Mouse (Mus musculus): Measurements from ENCODE around the gene Hist1h2af. TPM values are rescaled to one million over a fixed set of nuclear protein-coding genes. Genes with fewer than 3 reads are reported as not detected.

Gene Hist1h2af
- total and polyA plus RNA-seq, 3 experiments = 530 to 1,681 (median 1,417) TPM

DNA sequence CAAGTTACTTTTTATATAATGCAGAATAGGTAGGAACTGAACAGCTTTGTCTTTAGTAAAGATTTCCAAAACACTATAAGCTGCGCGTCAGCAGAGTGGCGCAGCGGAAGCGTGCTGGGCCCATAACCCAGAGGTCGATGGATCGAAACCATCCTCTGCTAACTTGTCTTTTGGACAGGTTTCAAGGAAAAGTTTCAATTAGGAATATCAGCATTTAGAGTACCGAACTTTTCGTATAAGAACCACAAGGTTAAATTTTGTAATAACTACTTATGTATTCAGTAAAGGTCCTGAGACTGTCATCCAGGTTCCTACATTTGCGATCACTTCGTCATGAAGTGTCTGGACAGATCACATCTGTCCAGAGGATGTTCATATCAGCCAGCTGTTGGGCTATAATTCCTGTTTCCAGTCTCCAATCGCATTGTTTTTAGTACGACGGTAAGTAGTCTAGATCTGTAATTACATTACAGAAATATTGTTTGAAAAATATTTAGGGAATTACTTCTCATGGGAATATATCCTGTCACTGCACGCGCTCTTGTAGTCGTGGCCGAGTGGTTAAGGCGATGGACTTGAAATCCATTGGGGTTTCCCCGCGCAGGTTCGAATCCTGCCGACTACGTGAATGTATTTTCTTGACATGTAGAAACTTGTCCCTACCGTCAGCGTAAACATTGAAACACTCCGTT, 16.0 kb upstream of the Hist1h2af start:
- H3K36me3 ChIP-seq (replicated peaks) = no peaks in the 10 kb centered on the region
- no peaks in the 10 kb centered on the region for H3K27me3 ChIP-seq (ENCODE audit: insufficient read depth, low read length)
- H3K4me1 ChIP-seq (ENCODE audit: insufficient read depth, low read depth, low read length) = peaks cover 37% of the 10 kb centered on the region
- DNase-seq (ENCODE audit: low spot score) (no peak), ATAC-seq (ENCODE audit: extremely low read depth, insufficient number of reproducible peaks, low FRiP score, poor library complexity, severe bottlenecking) (no peak)
- no peak for TF ChIP-seq GATA1 (IDR thresholded peaks at IDR 0.05; ENCODE audit: borderline replicate concordance, low read length)
- no peaks in the 10 kb centered on the region for H3K9me3 ChIP-seq (replicated peaks)
- H3K4me3 ChIP-seq (ENCODE audit: low read depth, low read length) = peak overlapping the region; percentile 67

DNA sequence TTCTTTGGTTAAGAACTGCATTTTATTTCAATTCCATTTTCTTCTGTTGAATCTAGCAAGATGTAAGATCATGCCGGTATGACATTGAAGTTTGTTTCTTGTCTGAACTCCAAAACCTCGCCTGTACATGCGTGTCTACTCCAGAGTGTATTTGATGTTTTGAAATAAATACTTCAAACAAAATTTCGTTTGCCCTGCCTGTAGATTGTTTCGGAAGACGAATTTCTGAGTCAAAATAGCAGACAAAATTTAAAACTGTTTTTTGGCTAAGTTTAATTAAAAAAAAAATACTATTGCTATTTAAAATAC, 15.5 kb upstream of the Hist1h2af start:
- Histone ChIP-seq H3K36me3 (replicated peaks) (no peaks in the 10 kb centered on the region), H3K9me3 (replicated peaks) (no peaks in the 10 kb centered on the region), H3K4me1 (ENCODE audit: insufficient read depth, low read depth, low read length) (peaks cover 38% of the 10 kb centered on the region), H3K4me3 (ENCODE audit: low read depth, low read length) (peak overlapping the region; percentile 67), H3K27me3 (ENCODE audit: insufficient read depth, low read length) (no peaks in the 10 kb centered on the region)
- DNase-seq (ENCODE audit: low spot score) (no peak), ATAC-seq (ENCODE audit: extremely low read depth, insufficient number of reproducible peaks, low FRiP score, poor library complexity, severe bottlenecking) (no peak)
- TF ChIP-seq POLR2AphosphoS5 (IDR thresholded peaks at IDR 0.05; ENCODE audit: insufficient replicate concordance, low read depth, low read length) (no peak), GATA2 (IDR thresholded peaks at IDR 0.05; ENCODE audit: borderline replicate concordance, low read depth, low read length) (no peak), CTCF (IDR thresholded peaks at IDR 0.05; ENCODE audit: low read depth, low read length) (no peak), GATA1 (IDR thresholded peaks at IDR 0.05; ENCODE audit: borderline replicate concordance, low read length) (no peak), TAL1 (conservative IDR thresholded peaks at IDR 0.05; ENCODE audit: low read depth, low read length) (no peak)

DNA sequence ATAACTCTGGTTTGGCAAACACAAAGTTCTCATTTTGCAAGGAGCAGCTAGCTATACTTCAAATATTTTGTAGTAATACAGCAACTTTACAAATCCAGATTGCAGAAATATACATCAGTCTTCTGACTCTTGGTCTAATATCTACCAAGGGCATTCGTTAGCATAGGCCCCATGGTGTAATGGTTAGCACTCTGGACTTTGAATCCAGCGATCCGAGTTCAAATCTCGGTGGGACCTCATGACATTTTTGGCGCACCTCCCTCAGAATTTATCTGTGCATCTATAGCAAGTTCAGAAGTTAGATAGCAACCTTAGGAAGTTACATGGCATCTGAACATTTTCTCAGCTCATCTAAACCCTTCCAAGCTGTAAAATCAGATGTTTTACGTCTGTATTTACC, 14.8 kb upstream of the Hist1h2af start:
- peak overlapping the region; percentile 67 for H3K4me3 ChIP-seq (ENCODE audit: low read depth, low read length)
- H3K36me3 ChIP-seq (replicated peaks) = no peaks in the 10 kb centered on the region
- ATAC-seq (ENCODE audit: extremely low read depth, insufficient number of reproducible peaks, low FRiP score, poor library complexity, severe bottlenecking) (peak; percentile 3; the same call in 1 of the 2 replicates), DNase-seq (ENCODE audit: low spot score) (no peak)
- H3K4me1 ChIP-seq (ENCODE audit: insufficient read depth, low read depth, low read length) = peaks cover 38% of the 10 kb centered on the region
- no peaks in the 10 kb centered on the region for H3K9me3 ChIP-seq (replicated peaks)
- no peaks in the 10 kb centered on the region for H3K27me3 ChIP-seq (ENCODE audit: insufficient read depth, low read length)
- TF ChIP-seq GATA2 (IDR thresholded peaks at IDR 0.05; ENCODE audit: borderline replicate concordance, low read depth, low read length) (no peak), TAL1 (conservative IDR thresholded peaks at IDR 0.05; ENCODE audit: low read depth, low read length) (no peak), GATA1 (IDR thresholded peaks at IDR 0.05; ENCODE audit: borderline replicate concordance, low read length) (no peak), POLR2AphosphoS5 (IDR thresholded peaks at IDR 0.05; ENCODE audit: insufficient replicate concordance, low read depth, low read length) (no peak), CTCF (IDR thresholded peaks at IDR 0.05; ENCODE audit: low read depth, low read length) (no peak)

DNA sequence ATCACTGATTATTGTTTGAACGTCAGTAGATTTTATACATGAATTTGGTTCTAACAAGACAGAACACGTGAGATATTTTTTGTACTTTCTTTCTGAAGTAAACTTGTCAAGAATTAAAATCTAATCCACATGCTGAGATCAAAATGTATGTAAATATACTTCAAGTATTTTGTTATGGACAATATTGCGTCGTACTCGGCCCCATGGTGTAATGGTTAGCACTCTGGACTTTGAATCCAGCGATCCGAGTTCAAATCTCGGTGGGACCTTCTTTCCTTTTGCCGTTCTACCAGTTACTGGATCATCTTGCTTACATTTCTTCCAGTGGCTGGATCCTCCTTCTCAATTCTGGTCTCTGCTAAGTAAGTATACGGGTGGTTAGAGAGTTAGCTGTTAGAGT, 14.3 kb upstream of the Hist1h2af start:
- DNase-seq (ENCODE audit: low spot score) = no peak
- TF ChIP-seq CTCF (IDR thresholded peaks at IDR 0.05; ENCODE audit: low read depth, low read length) (no peak), GATA2 (IDR thresholded peaks at IDR 0.05; ENCODE audit: borderline replicate concordance, low read depth, low read length) (no peak), TAL1 (conservative IDR thresholded peaks at IDR 0.05; ENCODE audit: low read depth, low read length) (no peak), GATA1 (IDR thresholded peaks at IDR 0.05; ENCODE audit: borderline replicate concordance, low read length) (no peak), POLR2AphosphoS5 (IDR thresholded peaks at IDR 0.05; ENCODE audit: insufficient replicate concordance, low read depth, low read length) (no peak)
- no peaks in the 10 kb centered on the region for H3K27me3 ChIP-seq (ENCODE audit: insufficient read depth, low read length)
- H3K4me1 ChIP-seq (ENCODE audit: insufficient read depth, low read depth, low read length) = peaks cover 40% of the 10 kb centered on the region
- H3K9me3 ChIP-seq (replicated peaks) = no peaks in the 10 kb centered on the region
- no peaks in the 10 kb centered on the region for H3K36me3 ChIP-seq (replicated peaks)
- peak overlapping the region; percentile 45; the same call in 1 of the 2 replicates for H3K4me3 ChIP-seq (ENCODE audit: low read depth, low read length)
- 0 out of 2 replicates have a peak, but pooled peaks have one; percentile 22 for ATAC-seq (ENCODE audit: extremely low read depth, insufficient number of reproducible peaks, low FRiP score, poor library complexity, severe bottlenecking)

DNA sequence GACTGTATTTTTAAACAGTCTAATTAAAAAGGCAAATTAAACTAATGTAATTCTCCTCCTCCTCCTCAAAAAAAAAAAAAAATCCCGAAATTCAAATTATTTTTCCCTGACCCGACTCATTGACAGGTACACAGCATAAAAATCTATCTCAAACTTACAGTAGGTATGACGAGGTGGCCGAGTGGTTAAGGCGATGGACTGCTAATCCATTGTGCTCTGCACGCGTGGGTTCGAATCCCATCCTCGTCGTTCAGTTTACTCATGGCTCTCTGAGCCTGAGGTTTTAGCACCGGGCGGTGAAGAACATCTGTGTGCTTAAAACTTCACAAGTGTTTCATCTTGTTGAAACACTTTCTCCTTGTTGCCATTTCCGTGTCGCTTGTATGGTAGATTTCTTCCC, 12.0 kb upstream of the Hist1h2af start:
- ATAC-seq (ENCODE audit: extremely low read depth, insufficient number of reproducible peaks, low FRiP score, poor library complexity, severe bottlenecking) (no peak), DNase-seq (ENCODE audit: low spot score) (no peak)
- Histone ChIP-seq H3K9me3 (replicated peaks) (no peaks in the 10 kb centered on the region), H3K27me3 (ENCODE audit: insufficient read depth, low read length) (no peaks in the 10 kb centered on the region), H3K4me3 (ENCODE audit: low read depth, low read length) (peak overlapping the region; percentile 14; the same call in 1 of the 2 replicates), H3K36me3 (replicated peaks) (no peaks in the 10 kb centered on the region), H3K4me1 (ENCODE audit: insufficient read depth, low read depth, low read length) (peaks cover 54% of the 10 kb centered on the region)
- TF ChIP-seq POLR2AphosphoS5 (IDR thresholded peaks at IDR 0.05; ENCODE audit: insufficient replicate concordance, low read depth, low read length) = no peak
- no peak for TF ChIP-seq TAL1 (conservative IDR thresholded peaks at IDR 0.05; ENCODE audit: low read depth, low read length)
- TF ChIP-seq GATA2 (IDR thresholded peaks at IDR 0.05; ENCODE audit: borderline replicate concordance, low read depth, low read length) = no peak
- TF ChIP-seq GATA1 (IDR thresholded peaks at IDR 0.05; ENCODE audit: borderline replicate concordance, low read length) = no peak
- no peak for TF ChIP-seq CTCF (IDR thresholded peaks at IDR 0.05; ENCODE audit: low read depth, low read length)

DNA sequence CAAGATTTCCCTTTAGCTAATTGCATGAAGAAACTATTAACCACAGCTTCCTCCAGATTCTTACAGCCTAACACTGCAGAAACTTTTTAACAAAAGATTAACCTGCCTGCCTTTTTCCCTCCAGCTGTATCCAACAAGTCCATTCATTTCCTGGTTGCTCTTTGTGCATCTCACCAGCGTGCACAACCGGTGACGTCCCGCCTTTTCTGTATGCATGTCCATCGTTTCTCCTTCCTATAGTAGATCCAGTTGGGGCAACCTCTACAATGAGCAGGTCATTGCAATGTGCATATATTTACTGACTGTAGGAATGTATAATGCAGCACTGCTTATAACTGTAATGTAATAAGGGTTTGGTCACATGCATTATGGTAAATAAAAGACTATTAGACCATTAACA, 9.7 kb upstream of the Hist1h2af start:
- ATAC-seq (ENCODE audit: extremely low read depth, insufficient number of reproducible peaks, low FRiP score, poor library complexity, severe bottlenecking) (no peak), DNase-seq (ENCODE audit: low spot score) (no peak)
- peaks cover 61% of the 10 kb centered on the region for H3K4me1 ChIP-seq (ENCODE audit: insufficient read depth, low read depth, low read length)
- H3K9me3 ChIP-seq (replicated peaks) = no peaks in the 10 kb centered on the region
- no peak for TF ChIP-seq GATA2 (IDR thresholded peaks at IDR 0.05; ENCODE audit: borderline replicate concordance, low read depth, low read length)
- TF ChIP-seq GATA1 (IDR thresholded peaks at IDR 0.05; ENCODE audit: borderline replicate concordance, low read length) = no peak
- TF ChIP-seq TAL1 (conservative IDR thresholded peaks at IDR 0.05; ENCODE audit: low read depth, low read length) = no peak
- TF ChIP-seq CTCF (IDR thresholded peaks at IDR 0.05; ENCODE audit: low read depth, low read length) = no peak
- no peak for TF ChIP-seq POLR2AphosphoS5 (IDR thresholded peaks at IDR 0.05; ENCODE audit: insufficient replicate concordance, low read depth, low read length)
- no peaks in the 10 kb centered on the region for H3K27me3 ChIP-seq (ENCODE audit: insufficient read depth, low read length)
- H3K36me3 ChIP-seq (replicated peaks) = no peaks in the 10 kb centered on the region
- no peak overlapping the region for H3K4me3 ChIP-seq (ENCODE audit: low read depth, low read length)

Measured in G1E (cell line).